Mouse (Mus musculus) lung, embryonic 16.5 days (tissue): ENCODE measurements around the gene Erc2. TPM values are rescaled to one million over a fixed set of nuclear protein-coding genes. Genes with fewer than 3 reads are reported as not detected.

Source experiments
- ATAC-seq: fragments of 200-750 bp; cut with Nextera tagmentation; 2 replicates; pipeline ENCODE4 v1.8.0; 2017; ENCODE audit warnings: low read depth, mild to moderate bottlenecking, moderate library complexity
- H3K27ac ChIP-seq: fragments of 300-500 bp; sonication (generic); 2 replicates; pipeline ENCODE4 v1.5.1; 2014; ENCODE audit warnings: mild to moderate bottlenecking, control low read depth, low read length
- H3K27me3 ChIP-seq: fragments of 300-500 bp; sonication (generic); 2 replicates; pipeline ENCODE4 v1.6.1; 2014; ENCODE audit warnings: low read depth, low read length, mixed read lengths; ENCODE audit not compliant: control insufficient read depth, insufficient read depth
- H3K36me3 ChIP-seq: fragments of 300-500 bp; sonication (generic); 2 replicates; pipeline ENCODE4 v1.6.1; 2014; ENCODE audit warnings: low read length; ENCODE audit not compliant: control insufficient read depth, insufficient read depth
- H3K4me1 ChIP-seq: fragments of 300-500 bp; sonication (generic); replicated peaks from 2 replicates; pipeline ENCODE4 v1.6.1; 2014; ENCODE audit warnings: low read length, mixed read lengths; ENCODE audit not compliant: control insufficient read depth, insufficient read depth
- H3K4me2 ChIP-seq: fragments of 300-500 bp; sonication (generic); 2 replicates; pipeline ENCODE4 v1.6.1; 2014; ENCODE audit warnings: low read depth, low read length, control low read depth
- H3K4me3 ChIP-seq: fragments of 300-500 bp; sonication (generic); 2 replicates; pipeline ENCODE4 v1.5.1; 2014; ENCODE audit warnings: mild to moderate bottlenecking, low read length, control low read depth
- H3K9ac ChIP-seq: fragments of 300-500 bp; sonication (generic); 2 replicates; pipeline ENCODE4 v1.6.1; 2014; ENCODE audit warnings: low read length, control low read depth
- H3K9me3 ChIP-seq: fragments of 300-500 bp; sonication (generic); 2 replicates; pipeline ENCODE4 v1.6.1; 2016; ENCODE audit warnings: low read length; ENCODE audit not compliant: control insufficient read depth
- WGBS: fragments of 180-500 bp; shearing (Covaris S2); extraction: QIAGEN DNeasy Blood & Tissue Kit; methylation state at CpG from one replicate; pipeline ENCODE4 v1.1.7; 2014; 5-methylcytosine and 5-hydroxymethylcytosine counted together
- polyA plus RNA-seq: library from polyadenylated mRNA; unstranded; fragments of >200 nt; fragmentation: Nextera tagmentation; extraction: Ambion mirVana; gene quantifications from 2 replicates; pipeline ENCODE4 v1.2.1, GENCODE M21; 2015

Erc2 gene
- polyA plus RNA-seq, 1 experiment from 2014 or later = 1.5 TPM

GRCm38 (mm10) chr14:28480866-28481265 is 858.6 kb downstream of the Erc2 start:
- no peak for ATAC-seq
- no peaks in the 10 kb centered on the region for H3K4me1 ChIP-seq
- WGBS = 69% methylated on average over 1 of the region's 1 CpGs

GRCm38 (mm10) chr14:28493806-28494205 is 871.6 kb downstream of the Erc2 start:
- H3K4me2 ChIP-seq = no peak overlapping the region
- 83% methylated on average over 4 of the region's 4 CpGs for WGBS
- ATAC-seq = no peak
- H3K4me1 ChIP-seq = no peaks in the 10 kb centered on the region
- no peaks in the 10 kb centered on the region for H3K9me3 ChIP-seq
- H3K4me3 ChIP-seq = no peak overlapping the region
- no peaks in the 10 kb centered on the region for H3K27me3 ChIP-seq
- H3K27ac ChIP-seq = no peak overlapping the region
- no peaks in the 10 kb centered on the region for H3K36me3 ChIP-seq
- no peak overlapping the region for H3K9ac ChIP-seq

More at GRCm38 (mm10) chr14:28480866-28481265, 858.6 kb downstream of the Erc2 start:
- Histone ChIP-seq H3K4me2 (no peak overlapping the region), H3K36me3 (no peaks in the 10 kb centered on the region), H3K4me3 (no peak overlapping the region), H3K9ac (no peak overlapping the region), H3K9me3 (no peaks in the 10 kb centered on the region), H3K27ac (no peak overlapping the region), H3K27me3 (no peaks in the 10 kb centered on the region)

DNA sequence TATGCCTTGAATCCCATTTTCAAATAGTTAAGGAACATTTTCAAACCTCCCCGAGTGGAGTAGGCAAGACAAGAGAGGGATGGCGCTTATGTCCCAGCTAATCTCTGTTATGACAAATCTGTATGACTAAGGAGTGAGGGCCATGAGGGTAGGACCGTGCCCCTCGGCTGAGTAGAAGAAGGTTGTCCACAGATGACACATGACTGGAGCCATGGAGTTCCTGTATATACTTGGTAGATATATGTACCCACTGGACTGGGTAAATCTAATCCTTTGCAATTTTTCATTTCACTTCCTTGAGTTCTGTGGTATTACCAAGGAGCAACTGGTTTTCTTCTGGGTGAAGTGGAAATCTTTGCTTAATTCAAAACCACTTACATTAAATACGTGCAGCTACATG is 872.0 kb downstream of the Erc2 start:
- Histone ChIP-seq H3K4me1 (no peaks in the 10 kb centered on the region), H3K4me2 (no peak overlapping the region), H3K4me3 (no peak overlapping the region), H3K27ac (no peak overlapping the region), H3K9ac (no peak overlapping the region), H3K27me3 (no peaks in the 10 kb centered on the region), H3K36me3 (no peaks in the 10 kb centered on the region), H3K9me3 (no peaks in the 10 kb centered on the region)
- 73% methylated on average over 5 of the region's 5 CpGs for WGBS
- no peak for ATAC-seq

GRCm38 (mm10) chr14:28501216-28501878 is 879.1 kb downstream of the Erc2 start:
- Histone ChIP-seq H3K9ac (no peak overlapping the region), H3K4me1 (0 out of 2 replicates have a peak, but pooled peaks cover 3% of the 10 kb centered on the region), H3K27me3 (peaks cover 9% of the 10 kb centered on the region), H3K36me3 (no peaks in the 10 kb centered on the region), H3K4me3 (no peak overlapping the region), H3K4me2 (no peak overlapping the region), H3K9me3 (no peaks in the 10 kb centered on the region), H3K27ac (no peak overlapping the region)
- ATAC-seq = no peak
- WGBS = 48% methylated on average over 12 of the region's 12 CpGs

DNA sequence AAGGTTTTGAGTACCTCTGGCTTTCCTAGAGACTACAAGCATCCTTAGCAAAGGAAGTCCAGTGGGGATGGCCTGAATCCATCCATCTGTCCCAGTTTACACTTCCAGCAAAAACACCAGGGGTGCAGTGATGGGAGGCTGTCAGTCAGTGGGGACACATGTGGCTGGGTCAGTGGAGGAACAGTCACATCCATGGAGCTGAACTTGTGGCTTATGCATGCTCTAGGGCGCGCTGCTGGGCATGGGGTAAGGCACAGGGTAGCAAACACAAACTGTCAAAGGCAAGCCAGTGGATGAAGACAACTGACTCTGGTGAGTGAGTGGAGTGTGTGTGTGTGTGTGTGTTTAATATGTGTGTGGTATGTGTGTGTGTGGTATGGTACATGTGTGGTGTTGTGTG is 881.0 kb downstream of the Erc2 start:
- Histone ChIP-seq H3K4me1 (0 out of 2 replicates have a peak, but pooled peaks cover 3% of the 10 kb centered on the region), H3K9ac (no peak overlapping the region), H3K27ac (no peak overlapping the region), H3K4me2 (no peak overlapping the region), H3K27me3 (peaks cover 22% of the 10 kb centered on the region), H3K9me3 (no peaks in the 10 kb centered on the region), H3K36me3 (no peaks in the 10 kb centered on the region), H3K4me3 (no peak overlapping the region)
- ATAC-seq = no peak
- WGBS = 74% methylated on average over 2 of the region's 2 CpGs

- Histone ChIP-seq H3K9me3 (no peaks in the 10 kb centered on the region), H3K27me3 (peaks cover 31% of the 10 kb centered on the region), H3K4me2 (peak within 1 kb of the TSS; percentile 71), H3K4me1 (peaks cover 5% of the 10 kb centered on the region; the same call in 1 of the 2 replicates), H3K9ac (peak within 1 kb of the TSS; percentile 82), H3K4me3 (peak within 1 kb of the TSS; percentile 66), H3K36me3 (no peaks in the 10 kb centered on the region), H3K27ac (peak within 1 kb of the TSS; percentile 92)
- WGBS = 2% methylated on average over 43 of the region's 53 CpGs
- peak; percentile 51 for ATAC-seq
These were observed 882.1 kb downstream of the Erc2 start, which contains the start of gene Wnt5a for GRCm38 (mm10) chr14:28504101-28505050. Wnt5a (plus strand) TSS chr14:28504750.

DNA sequence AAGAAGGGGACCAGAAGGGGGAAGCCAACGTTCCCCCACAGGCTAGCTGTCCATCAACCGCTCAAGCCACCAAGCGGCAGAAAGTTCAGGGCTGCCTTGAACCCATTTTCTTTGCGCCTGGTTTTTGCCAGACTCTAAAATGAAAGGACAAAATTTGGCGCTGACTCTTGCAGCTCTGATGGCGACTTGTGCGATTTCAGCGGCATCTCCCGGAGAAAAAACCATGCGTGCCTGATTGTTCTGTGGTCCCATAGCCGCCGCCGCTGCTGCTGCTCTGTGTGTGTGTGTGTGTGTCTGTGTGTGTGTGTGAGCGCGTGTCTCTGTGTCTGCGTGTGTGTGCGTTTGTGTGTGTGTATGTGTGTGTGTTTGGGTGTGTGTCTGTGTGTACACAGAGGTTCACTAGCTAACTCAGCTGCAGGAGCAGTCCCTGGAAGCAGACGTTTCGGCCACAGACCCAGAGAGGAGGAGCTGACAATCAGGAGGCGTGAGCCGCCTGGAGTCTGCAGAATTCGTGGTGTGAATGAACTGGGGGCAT is 882.9 kb downstream of the Erc2 start:
- Histone ChIP-seq H3K4me2 (peak overlapping the region; percentile 71), H3K27ac (peak overlapping the region; percentile 92), H3K9me3 (no peaks in the 10 kb centered on the region), H3K27me3 (peaks cover 37% of the 10 kb centered on the region), H3K9ac (peak overlapping the region; percentile 82), H3K36me3 (no peaks in the 10 kb centered on the region), H3K4me3 (peak overlapping the region; percentile 66), H3K4me1 (peaks cover 9% of the 10 kb centered on the region)
- ATAC-seq = peak; percentile 59
- 0% methylated on average over 22 of the region's 22 CpGs for WGBS

GRCm38 (mm10) chr14:28505586-28506375 is 883.6 kb downstream of the Erc2 start:
- no peaks in the 10 kb centered on the region for H3K9me3 ChIP-seq
- WGBS = under 1% methylated on average over 62 of the region's 62 CpGs
- H3K36me3 ChIP-seq = no peaks in the 10 kb centered on the region
- peaks cover 43% of the 10 kb centered on the region for H3K27me3 ChIP-seq
- peak overlapping the region; percentile 82 for H3K9ac ChIP-seq
- peak overlapping the region; percentile 71 for H3K4me2 ChIP-seq
- H3K27ac ChIP-seq = peak overlapping the region; percentile 92
- peaks cover 16% of the 10 kb centered on the region for H3K4me1 ChIP-seq
- peak; percentile 37; the same call in 1 of the 2 replicates for ATAC-seq
- peak overlapping the region; percentile 66 for H3K4me3 ChIP-seq
